Mouse (Mus musculus) right cerebral cortex, postnatal 4 days (tissue): Measurements from ENCODE around the gene Rab23.

Source experiments
- DNase-seq: peaks from one replicate; pipeline ENCODE4 v3.0.0-alpha.2; 2022

Gene Rab23

GRCm38 (mm10) chr1:33719733-33720225, at the start of gene Rab23:
Gene Rab23, plus strand, starts transcription at chr1:33719887.
- peak; percentile 82 for DNase-seq

GRCm38 (mm10) chr1:33670164-33670616, 49.5 kb upstream of the Rab23 start:
- DNase-seq: peak; percentile 69

- no peak for DNase-seq
These were observed 48.2 kb upstream of the Rab23 start for GRCm38 (mm10) chr1:33671441-33671840.

GRCm38 (mm10) chr1:33672083-33672482, 47.6 kb upstream of the Rab23 start:
- DNase-seq: no peak

GRCm38 (mm10) chr1:33672514-33672913, 47.2 kb upstream of the Rab23 start:
- peak; percentile 43 for DNase-seq

- no peak for DNase-seq
These were observed 46.3 kb upstream of the Rab23 start for GRCm38 (mm10) chr1:33673158-33673960.

- DNase-seq: no peak
These were observed 39.3 kb upstream of the Rab23 start for GRCm38 (mm10) chr1:33680435-33680834.

- DNase-seq: no peak
These were observed 38.8 kb upstream of the Rab23 start for GRCm38 (mm10) chr1:33680890-33681289.

- DNase-seq: no peak
These were observed 35.2 kb upstream of the Rab23 start for GRCm38 (mm10) chr1:33684459-33684858.

GRCm38 (mm10) chr1:33688810-33689209, 30.9 kb upstream of the Rab23 start:
- no peak for DNase-seq

- DNase-seq: no peak
These were observed 30.1 kb upstream of the Rab23 start for GRCm38 (mm10) chr1:33689446-33690086.

GRCm38 (mm10) chr1:33690087-33690448, 29.6 kb upstream of the Rab23 start:
- DNase-seq: no peak

- DNase-seq: no peak
These were observed 25.8 kb upstream of the Rab23 start for GRCm38 (mm10) chr1:33693893-33694292.

- DNase-seq: no peak
These were observed 23.7 kb upstream of the Rab23 start for GRCm38 (mm10) chr1:33696016-33696415.

GRCm38 (mm10) chr1:33701244-33701643, 18.4 kb upstream of the Rab23 start:
- no peak for DNase-seq

GRCm38 (mm10) chr1:33709615-33710014, 10.1 kb upstream of the Rab23 start:
- DNase-seq: no peak

- no peak for DNase-seq
These were observed 7.7 kb upstream of the Rab23 start for GRCm38 (mm10) chr1:33712026-33712425.

GRCm38 (mm10) chr1:33714796-33715195, 4.9 kb upstream of the Rab23 start:
- no peak for DNase-seq

GRCm38 (mm10) chr1:33717636-33718035, 2.1 kb upstream of the Rab23 start:
- no peak for DNase-seq

- DNase-seq: no peak
These were observed 544 bp downstream of the Rab23 start for GRCm38 (mm10) chr1:33720231-33720630.

GRCm38 (mm10) chr1:33721020-33721419, 1.3 kb downstream of the Rab23 start:
- DNase-seq: no peak

- no peak for DNase-seq
These were observed 4.8 kb downstream of the Rab23 start for GRCm38 (mm10) chr1:33724516-33724915.

- DNase-seq: no peak
These were observed 5.4 kb downstream of the Rab23 start for GRCm38 (mm10) chr1:33725086-33725485.

- DNase-seq: no peak
These were observed 13.4 kb downstream of the Rab23 start for GRCm38 (mm10) chr1:33733044-33733443.
